ENCODE assay signal across 8 mouse cellular contexts in the genomic region with DNA sequence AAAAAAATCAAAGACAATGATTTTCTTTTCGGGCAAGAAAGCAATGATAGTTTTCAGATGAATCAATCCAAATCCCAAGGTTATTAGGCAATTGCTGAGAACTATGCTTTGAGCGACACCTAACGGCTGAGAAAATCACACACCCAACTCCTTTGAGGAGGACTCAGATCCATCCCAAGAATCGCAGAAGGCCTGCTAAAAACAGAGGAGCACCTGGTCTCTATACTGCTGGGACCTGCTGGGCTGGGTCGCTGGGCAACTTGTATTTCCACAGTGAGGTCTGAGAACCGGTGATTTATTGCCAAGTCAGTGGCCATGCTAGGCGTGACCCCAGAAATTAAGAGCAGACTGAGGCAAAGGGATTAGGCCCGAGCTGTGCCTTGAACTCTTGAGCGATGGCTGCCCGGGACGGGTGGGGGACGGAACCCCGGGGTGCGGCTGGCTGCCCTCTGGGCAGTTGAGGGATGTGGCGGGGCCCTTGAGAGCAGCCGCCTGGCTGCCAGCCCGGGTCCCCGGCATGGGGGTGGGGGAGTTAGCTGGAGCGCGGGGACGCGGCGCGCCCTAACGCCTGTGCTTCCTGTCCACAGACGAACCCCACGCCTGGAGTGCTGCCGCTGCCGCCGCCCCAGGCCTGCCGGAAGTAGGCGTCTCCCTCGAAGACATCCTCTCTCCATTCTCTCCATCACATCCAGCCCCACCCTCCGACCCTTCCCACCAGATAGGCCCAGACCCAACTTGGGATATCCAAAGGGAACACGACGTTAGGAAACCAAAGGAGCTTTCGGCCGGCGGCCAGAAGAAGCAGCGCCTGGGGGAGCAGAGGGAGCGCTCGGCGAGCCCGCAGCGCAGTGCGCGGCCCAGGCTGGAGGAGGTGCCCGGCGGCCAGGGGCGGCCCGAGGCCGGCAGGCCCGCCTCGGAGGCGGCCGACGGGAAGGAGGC.
DNase-seq lines count a peak whose midpoint lies in the region; ATAC-seq and TF ChIP-seq lines count a peak whose summit lies in the region.

No protein-coding gene starts in this region.

- no peaks in the 10 kb centered on the region for H3K9me3 ChIP-seq in heart, embryonic 14.5 days (ENCODE audit: control insufficient read depth, low read length)
- no peaks in the 10 kb centered on the region for H3K9me3 ChIP-seq in liver, embryonic 12.5 days (replicated peaks)

- TF ChIP-seq CTCF in brain, embryonic 14.5 days (IDR thresholded peaks at IDR 0.05; ENCODE audit: borderline replicate concordance, extremely low read depth, insufficient read depth, insufficient read length) = peak; percentile 76

- TF ChIP-seq POLR2A in brain, embryonic 14.5 days (IDR thresholded peaks at IDR 0.05; ENCODE audit: borderline replicate concordance, extremely low read depth, insufficient read depth, insufficient read length, poor library complexity, severe bottlenecking) = peak; percentile 42

- peak overlapping the region; percentile 80 for H3K4me2 ChIP-seq in heart, embryonic 14.5 days (ENCODE audit: low read length)
- H3K4me2 ChIP-seq in liver, embryonic 12.5 days = peak overlapping the region; percentile 70

- H3K4me1 ChIP-seq in heart, embryonic 14.5 days (ENCODE audit: control insufficient read depth in 2 of 2, insufficient read depth in 2 of 2, low read length in 2 of 2) = no peaks in the 10 kb centered on the region
- H3K4me1 ChIP-seq in liver, embryonic 12.5 days = no peaks in the 10 kb centered on the region

- no peaks in the 10 kb centered on the region for H3K27me3 ChIP-seq in heart, embryonic 14.5 days (ENCODE audit: control insufficient read depth, insufficient read depth, low read length)
- peaks cover 28% of the 10 kb centered on the region for H3K27me3 ChIP-seq in liver, embryonic 12.5 days (replicated peaks)
- H3K27me3 ChIP-seq in splenic B cell, adult 2 months (ENCODE audit: control insufficient read depth, insufficient read depth, low read length, poor library complexity, severe bottlenecking) = no peaks in the 10 kb centered on the region

- H3K4me3 ChIP-seq in heart, embryonic 14.5 days (ENCODE audit: control insufficient read depth in 1 of 2, insufficient read depth in 1 of 2, low read depth in 1 of 2, low read length in 2 of 2) = peak overlapping the region; percentile 74
- H3K4me3 ChIP-seq in liver, embryonic 12.5 days = peak overlapping the region; percentile 57

- ATAC-seq in heart, embryonic 14.5 days (ENCODE audit: insufficient number of reproducible peaks, insufficient read depth, low FRiP score, low read depth) = peak; percentile 92
- ATAC-seq in liver, embryonic 12.5 days = peak; percentile 83

- DNase-seq in CD4-positive, CD25-positive, alpha-beta regulatory T cell, adult 2 months (ENCODE audit: low read depth, low spot score) = peak; percentile 88
- DNase-seq in brain, embryonic 14.5 days (ENCODE audit: low read depth) = peak; percentile 97
- peak; percentile 85 for DNase-seq in fibroblast of lung, adult 2 months (ENCODE audit: low read depth)
- DNase-seq in kidney, postnatal 10 days = peak; percentile 89
- peak; percentile 85 for DNase-seq in naive thymus-derived CD4-positive, alpha-beta T cell, adult 2 months (ENCODE audit: low read depth)
- DNase-seq in splenic B cell, adult 2 months (ENCODE audit: low read depth, low spot score) = peak; percentile 86

- under 1% methylated on average over 50 of the region's 57 CpGs for WGBS in heart, embryonic 14.5 days
- WGBS in liver, embryonic 12.5 days (ENCODE audit: insufficient replicate concordance) = 1% methylated on average over 57 of the region's 57 CpGs

- peak overlapping the region; percentile 82 for H3K9ac ChIP-seq in heart, embryonic 14.5 days (ENCODE audit: low read length)
- H3K9ac ChIP-seq in liver, embryonic 12.5 days = peak overlapping the region; percentile 53

- H3K36me3 ChIP-seq in heart, embryonic 14.5 days (ENCODE audit: control insufficient read depth, insufficient read depth, low read length) = no peaks in the 10 kb centered on the region
- H3K36me3 ChIP-seq in liver, embryonic 12.5 days = no peaks in the 10 kb centered on the region
- no peaks in the 10 kb centered on the region for H3K36me3 ChIP-seq in splenic B cell, adult 2 months (ENCODE audit: control insufficient read depth, insufficient read depth, low read length, poor library complexity, severe bottlenecking)

- peak overlapping the region; percentile 69 to 92 for H3K27ac ChIP-seq in heart, embryonic 14.5 days (replicated peaks in 1 of 2; ENCODE audit: control insufficient read depth in 1 of 2, insufficient read depth in 1 of 2, low read depth in 2 of 2, low read length in 2 of 2)
- peak overlapping the region; percentile 79 for H3K27ac ChIP-seq in liver, embryonic 12.5 days

Comparison
In these comparisons a context has a peak if more than half of its experiments do, and no peak if none do; other contexts are left out.
1. Peak in every context shown above with its lines: DNase-seq, ATAC-seq, H3K4me3 ChIP-seq and H3K27ac ChIP-seq.